Mouse (Mus musculus) 416B (cell line): Measurements from ENCODE around the gene Fam189b.
"Not testable (repeated sequence)": the region's sequence is repeated elsewhere in the genome, so short reads cannot be mapped to it uniquely, and the experiment has no call there.

ENCODE experiments used
- DNase-seq: peaks from one replicate; pipeline ENCODE4 v3.0.0; 2011; ENCODE audit warnings: low read depth

Fam189b gene

GRCm38 (mm10) chr3:89183058-89183958, at the start of gene Fam189b:
Gene Fam189b (plus strand): TSS chr3:89183143.
- DNase-seq = peak; percentile 70

GRCm38 (mm10) chr3:89133752-89134151, 49.2 kb upstream of the Fam189b start:
- no peak for DNase-seq

GRCm38 (mm10) chr3:89135958-89136357, 47.0 kb upstream of the Fam189b start, which contains the start of gene Pklr:
Gene Pklr (plus strand): TSS chr3:89136142.
- no peak for DNase-seq

GRCm38 (mm10) chr3:89136365-89136764, 46.6 kb upstream of the Fam189b start:
- DNase-seq = no peak

GRCm38 (mm10) chr3:89144821-89145220, 38.1 kb upstream of the Fam189b start:
- DNase-seq = no peak

- DNase-seq = no peak
These were observed 37.4 kb upstream of the Fam189b start for GRCm38 (mm10) chr3:89145566-89145965.

GRCm38 (mm10) chr3:89147101-89147978, 35.6 kb upstream of the Fam189b start:
- no peak for DNase-seq

- DNase-seq = no peak
These were observed 35.0 kb upstream of the Fam189b start for GRCm38 (mm10) chr3:89147979-89148311.

- DNase-seq = no peak
These were observed 34.4 kb upstream of the Fam189b start for GRCm38 (mm10) chr3:89148567-89148966.

- DNase-seq = no peak
These were observed 30.7 kb upstream of the Fam189b start for GRCm38 (mm10) chr3:89152084-89152835.

GRCm38 (mm10) chr3:89156951-89157350, 26.0 kb upstream of the Fam189b start:
- no peak for DNase-seq

GRCm38 (mm10) chr3:89158651-89159050, 24.3 kb upstream of the Fam189b start:
- no peak for DNase-seq

GRCm38 (mm10) chr3:89159211-89159610, 23.7 kb upstream of the Fam189b start:
- DNase-seq = peak; percentile 48

- DNase-seq = peak; percentile 70
These were observed 23.2 kb upstream of the Fam189b start, which contains the start of gene Hcn3 for GRCm38 (mm10) chr3:89159616-89160344. Gene Hcn3 (minus strand): TSS chr3:89160196.

GRCm38 (mm10) chr3:89161207-89161606, 21.7 kb upstream of the Fam189b start:
- DNase-seq = not testable (repeated sequence)

GRCm38 (mm10) chr3:89161786-89162185, 21.2 kb upstream of the Fam189b start:
- DNase-seq = no peak

- DNase-seq = peak; percentile 51
These were observed 19.8 kb upstream of the Fam189b start for GRCm38 (mm10) chr3:89163123-89163522.

- DNase-seq = peak; percentile 75
These were observed 19.2 kb upstream of the Fam189b start for GRCm38 (mm10) chr3:89163643-89164245.

GRCm38 (mm10) chr3:89164506-89165267, 18.3 kb upstream of the Fam189b start, which contains the start of gene Clk2:
Gene Clk2 (plus strand): TSS chr3:89164795.
- peak; percentile 92 for DNase-seq
